ENCODE assay signal across 34 mouse cellular contexts in the genomic region with DNA sequence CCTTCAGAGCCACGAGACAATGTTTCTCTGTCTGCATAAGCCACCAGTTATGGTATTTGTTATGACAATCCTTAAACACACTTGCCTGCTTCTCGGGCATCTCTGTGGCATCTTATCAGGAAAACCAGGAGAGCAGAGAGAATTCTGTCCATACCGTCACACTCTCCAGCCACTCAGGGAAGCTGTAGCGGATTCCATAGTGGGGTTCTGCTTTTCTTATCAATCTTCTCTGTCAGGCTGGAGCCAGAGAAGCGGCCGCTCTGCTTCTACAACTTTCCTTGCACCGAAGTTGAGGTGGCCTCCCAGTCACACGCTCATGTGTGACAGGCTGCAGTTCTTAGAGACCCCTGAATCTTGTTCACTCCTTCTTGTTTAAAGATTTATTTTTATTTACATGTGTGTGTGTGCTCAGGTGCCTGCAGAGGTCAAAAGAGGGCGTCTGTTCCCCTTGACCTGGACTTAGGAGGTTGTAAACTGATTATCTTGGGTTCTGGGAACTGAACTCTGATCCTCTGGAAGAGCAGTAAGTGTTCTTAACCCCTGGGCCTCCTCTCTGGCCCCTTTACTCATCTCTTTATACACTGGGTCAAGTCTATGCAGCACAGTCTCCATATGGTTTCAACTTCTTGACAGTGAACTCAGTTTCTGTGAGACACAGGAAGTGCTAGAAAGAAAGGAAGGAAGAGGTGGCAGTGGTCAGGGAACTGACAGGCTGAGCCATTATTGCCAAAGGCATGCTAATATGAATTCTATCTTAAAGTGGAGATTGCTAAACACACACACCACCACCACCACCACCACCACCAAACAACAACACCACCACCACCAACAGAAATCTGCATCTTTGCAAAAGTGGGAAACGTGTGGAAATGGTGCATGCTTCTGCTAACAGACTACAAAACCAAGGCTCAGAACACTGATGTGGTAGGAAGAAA. TPM values are rescaled to one million over a fixed set of nuclear protein-coding genes. Genes with fewer than 3 reads are reported as not detected.
DNase-seq lines count a peak whose midpoint lies in the region; ATAC-seq and TF ChIP-seq lines count a peak whose summit lies in the region.
"Had no signal": no experiment of that assay in that cellular context is flagged by ENCODE, and none has a peak within 500 bp of the region (broad histone marks: within the 10 kb centered on the region; RNA-seq: fewer than 3 reads in every experiment).

No protein-coding gene starts in this region.

- no peak overlapping the region for H3K4me3 ChIP-seq in heart, embryonic 14.5 days (ENCODE audit: control insufficient read depth in 1 of 2, insufficient read depth in 1 of 2, low read depth in 1 of 2, low read length in 2 of 2)
- no peak overlapping the region for H3K4me3 ChIP-seq in liver, embryonic 13.5 days (replicated peaks)
- H3K4me3 ChIP-seq in liver, embryonic 12.5 days: no peak overlapping the region
- no peak overlapping the region for H3K4me3 ChIP-seq in thymus, adult 2 months (ENCODE audit: control insufficient read depth, insufficient read depth, low read length)
- H3K4me3 ChIP-seq: embryonic facial prominence, embryonic 12.5 days; forebrain, embryonic 10.5 days; forebrain, embryonic 15.5 days; gastrocnemius, adult 2 months; hindbrain, embryonic 12.5 days; lung, embryonic 15.5 days; megakaryocyte, embryonic 14.5 days; midbrain, embryonic 12.5 days; myocyte; neural tube, embryonic 12.5 days had no signal

- peak; percentile 73 for DNase-seq in heart, adult 11 months
- no peak for DNase-seq in heart, adult 18-20 months
- DNase-seq in heart, postnatal 25 days (ENCODE audit: low spot score): no peak
- no peak for DNase-seq in liver, embryonic 13.5 days
- DNase-seq in thymus, adult 2 months: no peak
- DNase-seq: adrenal gland, postnatal 10 days; cerebellum, adult 11 months; cerebellum, adult 9-10 months; cerebellum, postnatal 36 days; embryo, embryonic 11 days; gastrocnemius, adult 2 months; kidney, adult 11 months; kidney, postnatal 14 days; layer of hippocampus, adult 9-11 months; liver; right cerebral cortex, postnatal 4 days; thymus, adult 18-20 months; thymus, postnatal 36 days had no signal

- no peak for TF ChIP-seq POLR2A in thymus, adult 2 months (IDR thresholded peaks at IDR 0.05; ENCODE audit: control insufficient read depth, extremely low read depth, insufficient read depth, low read length, poor library complexity)

- peaks cover 44 to 56% of the 10 kb centered on the region in 2 experiments for H3K4me1 ChIP-seq in heart, embryonic 14.5 days (ENCODE audit: control insufficient read depth in 2 of 2, insufficient read depth in 2 of 2, low read length in 2 of 2)
- no peaks in the 10 kb centered on the region for H3K4me1 ChIP-seq in liver, embryonic 13.5 days (replicated peaks)
- no peaks in the 10 kb centered on the region for H3K4me1 ChIP-seq in liver, embryonic 12.5 days
- H3K4me1 ChIP-seq in thymus, adult 2 months (replicated peaks; ENCODE audit: control insufficient read depth, insufficient read depth, low read length): peaks cover 22% of the 10 kb centered on the region
- H3K4me1 ChIP-seq: embryonic facial prominence, embryonic 12.5 days; forebrain, embryonic 10.5 days; forebrain, embryonic 15.5 days; hindbrain, embryonic 12.5 days; lung, embryonic 15.5 days; midbrain, embryonic 12.5 days; neural tube, embryonic 12.5 days had no signal

- no peak for TF ChIP-seq CTCF in thymus, adult 2 months (IDR thresholded peaks at IDR 0.05; ENCODE audit: borderline replicate concordance, control insufficient read depth, extremely low read depth, insufficient read depth, low read length, poor library complexity)

- no peaks in the 10 kb centered on the region for H3K36me3 ChIP-seq in heart, embryonic 14.5 days (ENCODE audit: control insufficient read depth, insufficient read depth, low read length)
- no peaks in the 10 kb centered on the region for H3K36me3 ChIP-seq in liver, embryonic 13.5 days
- H3K36me3 ChIP-seq in liver, embryonic 12.5 days: no peaks in the 10 kb centered on the region
- no peaks in the 10 kb centered on the region for H3K36me3 ChIP-seq in thymus, adult 2 months (ENCODE audit: control insufficient read depth, insufficient read depth, low read length)
- H3K36me3 ChIP-seq: embryonic facial prominence, embryonic 12.5 days; forebrain, embryonic 10.5 days; forebrain, embryonic 15.5 days; G1E; hindbrain, embryonic 12.5 days; lung, embryonic 15.5 days; midbrain, embryonic 12.5 days; neural tube, embryonic 12.5 days had no signal

- H3K9me3 ChIP-seq in heart, embryonic 14.5 days (ENCODE audit: control insufficient read depth, low read length): peaks cover 9% of the 10 kb centered on the region; the same call in 1 of the 2 replicates
- no peaks in the 10 kb centered on the region for H3K9me3 ChIP-seq in liver, embryonic 13.5 days (replicated peaks)
- H3K9me3 ChIP-seq in liver, embryonic 12.5 days (replicated peaks): 0 out of 2 replicates have a peak, but pooled peaks cover 2% of the 10 kb centered on the region
- H3K9me3 ChIP-seq: embryonic facial prominence, embryonic 12.5 days; forebrain, embryonic 15.5 days; G1E; lung, embryonic 15.5 days had no signal

- H3K4me2 ChIP-seq in heart, embryonic 14.5 days (ENCODE audit: low read length): peak overlapping the region; percentile 14
- H3K4me2 ChIP-seq in liver, embryonic 13.5 days: no peak overlapping the region
- no peak overlapping the region for H3K4me2 ChIP-seq in liver, embryonic 12.5 days
- H3K4me2 ChIP-seq: embryonic facial prominence, embryonic 12.5 days; forebrain, embryonic 15.5 days; hindbrain, embryonic 12.5 days; lung, embryonic 15.5 days; midbrain, embryonic 12.5 days; neural tube, embryonic 12.5 days had no signal

- peak overlapping the region; percentile 86 to 91 for H3K27ac ChIP-seq in heart, embryonic 14.5 days (replicated peaks in 1 of 2; ENCODE audit: control insufficient read depth in 1 of 2, insufficient read depth in 1 of 2, low read depth in 2 of 2, low read length in 2 of 2)
- H3K27ac ChIP-seq in liver, embryonic 13.5 days: 0 out of 2 replicates have a peak overlapping the region, but pooled peaks have one; percentile 16
- H3K27ac ChIP-seq in liver, embryonic 12.5 days: no peak overlapping the region
- no peak overlapping the region for H3K27ac ChIP-seq in thymus, adult 2 months (ENCODE audit: control insufficient read depth, insufficient read depth, low read length)
- H3K27ac ChIP-seq: embryonic facial prominence, embryonic 12.5 days; forebrain, embryonic 10.5 days; forebrain, embryonic 15.5 days; gastrocnemius, adult 2 months; hindbrain, embryonic 12.5 days; hindbrain, postnatal 0 days; lung, embryonic 15.5 days; midbrain, embryonic 12.5 days; neural tube, embryonic 12.5 days; stomach, postnatal 0 days had no signal

- ATAC-seq in heart, embryonic 14.5 days (ENCODE audit: insufficient number of reproducible peaks, insufficient read depth, low FRiP score, low read depth): no peak
- ATAC-seq in liver, embryonic 13.5 days (ENCODE audit: low read depth): no peak
- ATAC-seq in liver, embryonic 12.5 days: no peak
- ATAC-seq in erythroblast, adult 5-6 weeks (replicated peaks; ENCODE audit: low FRiP score, poor library complexity, severe bottlenecking): no peak
- ATAC-seq: forebrain, embryonic 15.5 days; hindbrain, postnatal 0 days; Patski had no signal

- 19% methylated on average over 10 of the region's 10 CpGs for WGBS in heart, embryonic 14.5 days
- 37% methylated on average over 10 of the region's 10 CpGs for WGBS in liver, embryonic 13.5 days (ENCODE audit: insufficient replicate concordance)
- 35% methylated on average over 10 of the region's 10 CpGs for WGBS in liver, embryonic 12.5 days (ENCODE audit: insufficient replicate concordance)
- 90% methylated on average over 10 of the region's 10 CpGs for WGBS in thymus, adult 2 months

- H3K27me3 ChIP-seq in heart, embryonic 14.5 days (ENCODE audit: control insufficient read depth, insufficient read depth, low read length): no peaks in the 10 kb centered on the region
- H3K27me3 ChIP-seq in liver, embryonic 13.5 days: no peaks in the 10 kb centered on the region
- no peaks in the 10 kb centered on the region for H3K27me3 ChIP-seq in liver, embryonic 12.5 days (replicated peaks)
- no peaks in the 10 kb centered on the region for H3K27me3 ChIP-seq in thymus, adult 2 months (ENCODE audit: control insufficient read depth, insufficient read depth, low read length)
- H3K27me3 ChIP-seq: embryonic facial prominence, embryonic 12.5 days; forebrain, embryonic 15.5 days; hindbrain, embryonic 12.5 days; lung, embryonic 15.5 days; megakaryocyte, embryonic 14.5 days; midbrain, embryonic 12.5 days; neural tube, embryonic 12.5 days; Patski had no signal

- intact Hi-C loops in heart, postnatal 25 days (cut with DNase I): no loop called here

- H3K9ac ChIP-seq in heart, embryonic 14.5 days (ENCODE audit: low read length): peak overlapping the region; percentile 47; the same call in 1 of the 2 replicates
- no peak overlapping the region for H3K9ac ChIP-seq in liver, embryonic 13.5 days
- no peak overlapping the region for H3K9ac ChIP-seq in liver, embryonic 12.5 days
- H3K9ac ChIP-seq: embryonic facial prominence, embryonic 12.5 days; forebrain, embryonic 15.5 days; hindbrain, embryonic 12.5 days; lung, embryonic 15.5 days; midbrain, embryonic 12.5 days; neural tube, embryonic 12.5 days had no signal

RNA-seq across cellular contexts. Expression of gene Tm7sf3, which starts 35.8 kb away (rescaled TPM):
- 10 to 100 TPM; 15.5 to 18.5 TPM for total RNA-seq in heart, adult 18-20 months (2021)
- polyA plus RNA-seq in heart, embryonic 14.5 days (2014; fragmentation: Nextera tagmentation; extraction: Ambion mirVana): 43.2 and 44.7 TPM in 2 replicates
- 10 to 100 TPM; 14.8 to 16.2 TPM for total RNA-seq in heart, postnatal 25 days (2021)
- 32.7 and 36.3 TPM in 2 replicates for polyA plus RNA-seq in liver, embryonic 13.5 days (2015; fragmentation: Nextera tagmentation; extraction: Ambion mirVana)
- polyA plus RNA-seq in liver, embryonic 12.5 days (2016; fragmentation: Nextera tagmentation; extraction: Ambion mirVana): 40.5 TPM in 2 replicates
- 18.6 and 27.8 TPM in 2 replicates for total RNA-seq in erythroblast, adult 5-6 weeks (2015; ENCODE audit: low replicate concordance)
- 33.0 TPM in 2 replicates for total RNA-seq in erythroblast, adult 5-6 weeks (2017; ENCODE audit: low replicate concordance)
- 8.4 and 9.6 TPM in 2 replicates for polyA plus RNA-seq in thymus, adult 2 months (2012; rRNA removed)

RNA-seq across cellular contexts. Expression of gene Med21, which starts 36.1 kb away (rescaled TPM):
- total RNA-seq in heart, adult 18-20 months (2021): 10 to 100 TPM; 52.2 to 53.5 TPM
- polyA plus RNA-seq in heart, embryonic 14.5 days (2014; fragmentation: Nextera tagmentation; extraction: Ambion mirVana): 153 and 156 TPM in 2 replicates
- total RNA-seq in heart, postnatal 25 days (2021): 10 to 100 TPM; 46.8 to 52.4 TPM
- polyA plus RNA-seq in liver, embryonic 13.5 days (2015; fragmentation: Nextera tagmentation; extraction: Ambion mirVana): 68.3 and 74.2 TPM in 2 replicates
- polyA plus RNA-seq in liver, embryonic 12.5 days (2016; fragmentation: Nextera tagmentation; extraction: Ambion mirVana): 72.8 and 77.8 TPM in 2 replicates
- 59.4 and 67.9 TPM in 2 replicates for total RNA-seq in erythroblast, adult 5-6 weeks (2015; ENCODE audit: low replicate concordance)
- 55.9 and 96.7 TPM in 2 replicates for total RNA-seq in erythroblast, adult 5-6 weeks (2017; ENCODE audit: low replicate concordance)
- polyA plus RNA-seq in thymus, adult 2 months (2012; rRNA removed): 35.4 and 38.8 TPM in 2 replicates

RNA-seq across cellular contexts. Expression of gene Stk38l, which starts 46.4 kb away (rescaled TPM):
- 10 to 100 TPM; 12.8 to 13.7 TPM for total RNA-seq in heart, adult 18-20 months (2021)
- polyA plus RNA-seq in heart, embryonic 14.5 days (2014; fragmentation: Nextera tagmentation; extraction: Ambion mirVana): 43.1 and 43.2 TPM in 2 replicates
- 10 to 100 TPM; 12.6 to 14.6 TPM for total RNA-seq in heart, postnatal 25 days (2021)
- polyA plus RNA-seq in liver, embryonic 13.5 days (2015; fragmentation: Nextera tagmentation; extraction: Ambion mirVana): 5.1 and 5.7 TPM in 2 replicates
- polyA plus RNA-seq in liver, embryonic 12.5 days (2016; fragmentation: Nextera tagmentation; extraction: Ambion mirVana): 6.7 and 6.8 TPM in 2 replicates
- 0.58 and 1.0 TPM in 2 replicates for total RNA-seq in erythroblast, adult 5-6 weeks (2015; ENCODE audit: low replicate concordance)
- 1.4 and 6.8 TPM in 2 replicates for total RNA-seq in erythroblast, adult 5-6 weeks (2017; ENCODE audit: low replicate concordance)
- polyA plus RNA-seq in thymus, adult 2 months (2012; rRNA removed): 3.5 and 3.8 TPM in 2 replicates

Comparison
In these comparisons a context has a peak if more than half of its experiments do, and no peak if none do; other contexts are left out.
1. H3K27ac ChIP-seq: peak in heart, embryonic 14.5 days (2 of 2) and liver, embryonic 13.5 days (single experiment); none in liver, embryonic 12.5 days (single experiment) and thymus, adult 2 months (single experiment).